Mouse (Mus musculus) cerebellum, adult 2 months (tissue): ENCODE measurements around the gene Thsd7b.

Source experiments
- CTCF ChIP-seq: fragments of 200-500 bp; IDR thresholded peaks from 2 replicates; pipeline ENCODE4 v1.5.1; 2011; ENCODE audit warnings: low read depth, mild to moderate bottlenecking, control low read depth, low read length, moderate library complexity, borderline replicate concordance; ENCODE audit not compliant: insufficient read depth
- POLR2A ChIP-seq: fragments of 200-500 bp; IDR thresholded peaks from 2 replicates; pipeline ENCODE4 v1.6.1; 2011; ENCODE audit warnings: low read length, control low read depth, borderline replicate concordance; ENCODE audit not compliant: insufficient read depth

GRCm38 (mm10) chr1:129624519-129624918 lies 351.4 kb downstream of the Thsd7b start:
- TF ChIP-seq CTCF (no peak), POLR2A (no peak)
